Mouse (Mus musculus) left cerebral cortex, postnatal 14 days (tissue): ENCODE measurements at regions not wholly inside any gene's neighbourhood (a gene's known extent, or its start where the extent isn't known, plus 50 kb on each side); places are given as distances from the start of the nearest gene placed in this dataset.
A peak's percentile ranks its signal among the peaks of the same experiment; 100 is the strongest.

Experiments used
- DNase-seq, 2 experiments: peaks; one replicate each; pipeline ENCODE4 v3.0.0; 2021 to 2022; ENCODE audit warnings: low spot score in 2 of 2, mixed read lengths in 1 of 2
- intact Hi-C: fragments of 180-260 bp; cut with DNase I; formaldehyde crosslinking; loops from one replicate; pipeline ENCODE4 v1.15.1; 2025

DNA sequence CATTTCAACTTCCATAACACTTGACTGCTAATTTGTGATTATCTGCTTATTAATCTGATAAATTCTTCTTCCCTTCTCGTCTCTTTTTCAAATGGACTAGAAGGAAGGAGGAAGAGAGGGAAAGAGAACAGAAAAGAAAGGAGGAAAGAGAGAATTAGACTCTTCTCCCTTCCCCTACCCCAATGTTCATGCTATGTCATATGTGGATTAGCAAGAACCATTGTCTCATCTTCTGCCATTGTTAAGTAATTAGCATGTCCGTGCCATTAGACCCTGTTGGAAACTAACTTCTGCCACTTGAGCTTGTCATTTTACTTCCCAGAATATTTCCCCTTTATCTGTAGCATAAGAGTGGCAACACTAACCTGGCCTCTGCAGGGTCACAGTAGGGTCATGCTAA, 78.8 kb upstream of the Serbp1 start:
- intact Hi-C loops: loop anchor here (2.0 to 5.0 kb wide), 2 partner anchors 122 to 194 kb away; partner anchors contain the start of gene Gadd45a
- no peak for DNase-seq

DNA sequence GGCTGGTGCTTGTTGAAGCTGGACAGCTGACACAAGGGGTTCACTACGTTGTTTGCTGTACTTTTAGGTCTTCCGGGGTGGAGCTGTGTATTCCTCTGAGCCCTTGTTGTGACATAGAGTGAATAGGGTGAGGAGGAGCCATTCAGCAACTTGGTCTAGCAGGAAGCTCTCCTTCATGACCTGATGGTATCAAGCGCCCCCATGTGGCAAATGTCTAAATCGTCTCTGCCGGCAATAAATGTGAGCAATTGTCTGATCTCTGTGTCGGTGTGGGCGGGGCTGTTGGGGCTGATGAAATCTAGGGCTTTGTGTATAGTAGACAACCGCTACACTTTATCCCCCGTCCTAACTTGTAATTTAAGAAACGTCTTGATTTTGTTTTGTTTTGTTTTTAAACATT, 79.2 kb upstream of the Serbp1 start:
- intact Hi-C loops: loop anchor here (2.0 to 5.0 kb wide), 2 partner anchors 121 to 194 kb away; partner anchors contain the start of gene Gadd45a
- DNase-seq: peak; percentile 90

DNA sequence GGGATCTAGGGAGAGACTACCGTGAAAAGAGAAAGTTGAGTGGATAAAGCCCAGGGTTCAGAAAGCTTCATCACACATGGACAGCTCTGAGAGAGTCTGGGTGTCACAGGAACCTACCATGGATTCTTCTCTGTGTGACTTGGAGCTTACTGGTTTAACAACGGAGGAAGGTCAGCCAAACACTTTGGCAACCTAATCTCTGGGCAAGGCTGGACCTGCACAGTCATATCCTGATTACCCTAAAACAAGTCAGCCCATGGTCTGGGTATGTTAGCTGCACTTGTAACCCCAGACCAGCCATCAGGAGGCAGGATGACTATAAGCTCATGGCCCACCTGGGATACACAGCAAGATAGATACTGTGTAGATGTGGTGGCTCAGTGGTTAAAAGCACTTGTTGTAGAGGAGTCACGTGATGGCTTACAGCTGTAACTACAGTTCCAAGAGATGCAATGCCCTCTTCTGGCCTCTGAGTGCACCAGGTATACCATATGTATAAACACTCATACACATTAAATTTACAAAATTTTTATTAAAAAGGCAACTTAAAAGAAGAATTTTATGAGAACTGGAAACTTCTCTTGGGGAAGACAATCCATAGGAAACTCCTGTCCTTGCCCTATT, 85.0 kb upstream of the Serbp1 start:
- intact Hi-C loops: no loop called here
- no peak for DNase-seq

DNA sequence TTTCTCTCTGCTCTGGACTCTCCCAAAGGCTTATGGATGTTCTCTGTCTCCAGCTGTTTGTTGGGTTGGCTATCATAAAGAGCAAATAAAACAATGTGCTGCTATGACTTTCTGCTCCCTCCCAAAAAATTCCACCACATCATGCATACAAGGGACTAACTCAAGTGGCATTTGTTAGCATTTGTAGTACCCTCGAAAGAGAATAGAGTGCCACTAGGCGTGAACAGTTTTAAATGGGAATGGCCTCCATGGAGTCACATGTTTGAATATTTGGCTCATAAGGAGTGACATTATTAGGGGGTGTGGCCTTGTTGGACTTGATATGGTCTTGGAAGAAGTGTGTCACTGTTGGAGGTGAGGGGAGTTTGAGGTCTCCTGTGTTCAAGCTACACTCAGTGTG, 86.5 kb upstream of the Serbp1 start:
- intact Hi-C loops: no loop called here
- no peak for DNase-seq

DNA sequence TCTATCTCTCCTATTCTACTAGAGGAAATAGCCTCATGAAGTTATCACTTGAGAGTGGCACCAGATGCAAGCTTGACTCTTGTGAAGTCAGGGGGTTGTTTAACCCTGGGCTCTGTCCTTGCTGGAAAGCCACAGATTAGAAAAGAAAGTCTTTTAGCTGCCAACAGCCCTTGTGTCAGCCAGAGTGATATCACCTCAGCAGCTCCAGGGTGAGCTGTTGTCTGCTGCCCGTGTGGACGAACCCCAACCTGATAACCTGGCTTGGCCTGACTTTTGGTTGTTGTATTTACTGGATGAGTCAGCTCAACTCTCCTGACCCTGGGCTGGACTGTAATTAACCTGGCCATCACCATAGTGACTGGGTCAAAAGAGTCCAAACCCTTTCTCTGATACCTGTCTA, 88.6 kb upstream of the Serbp1 start:
- DNase-seq: no peak
- intact Hi-C loops: no loop called here

DNA sequence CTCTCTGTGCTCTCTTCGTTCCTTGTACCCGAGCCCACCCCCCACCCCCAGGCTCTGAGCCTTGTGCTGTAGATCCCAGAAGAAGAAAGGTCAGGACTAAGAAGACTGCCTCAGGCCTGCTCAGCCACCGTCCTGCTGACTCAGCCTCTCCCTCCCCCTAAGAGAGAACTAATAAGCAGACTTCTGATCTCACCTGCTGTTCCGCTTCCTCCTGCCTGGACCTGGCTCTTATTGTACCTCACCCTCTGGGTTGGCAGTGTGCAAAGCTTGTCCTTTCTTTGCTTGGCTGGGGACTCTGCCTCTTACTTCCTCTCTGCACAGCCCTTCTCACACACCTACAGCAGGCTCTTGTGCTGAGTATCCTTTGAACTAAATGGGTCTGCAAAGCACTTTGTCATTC, 91.3 kb upstream of the Serbp1 start:
- intact Hi-C loops: no loop called here
- DNase-seq: no peak

DNA sequence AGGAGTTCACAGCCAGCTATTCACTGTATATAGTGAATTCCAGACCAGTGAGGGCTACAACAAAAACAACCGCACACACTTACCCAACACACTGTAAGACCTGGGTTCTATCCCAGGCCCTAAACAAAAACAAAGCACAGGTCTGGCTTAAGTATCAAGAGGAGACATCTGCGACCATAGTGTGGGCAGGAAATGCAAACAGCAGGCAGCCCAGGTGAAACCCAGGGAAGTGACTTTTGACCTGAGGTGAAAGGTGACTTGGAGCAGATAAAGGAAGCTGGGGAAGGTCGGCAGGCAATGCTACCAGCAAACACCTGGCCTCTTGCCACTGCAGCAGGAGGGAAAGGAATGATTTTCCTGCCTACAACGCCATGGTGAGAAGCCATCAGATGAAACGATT, 92.0 kb upstream of the Serbp1 start:
- intact Hi-C loops: no loop called here
- DNase-seq: no peak

DNA sequence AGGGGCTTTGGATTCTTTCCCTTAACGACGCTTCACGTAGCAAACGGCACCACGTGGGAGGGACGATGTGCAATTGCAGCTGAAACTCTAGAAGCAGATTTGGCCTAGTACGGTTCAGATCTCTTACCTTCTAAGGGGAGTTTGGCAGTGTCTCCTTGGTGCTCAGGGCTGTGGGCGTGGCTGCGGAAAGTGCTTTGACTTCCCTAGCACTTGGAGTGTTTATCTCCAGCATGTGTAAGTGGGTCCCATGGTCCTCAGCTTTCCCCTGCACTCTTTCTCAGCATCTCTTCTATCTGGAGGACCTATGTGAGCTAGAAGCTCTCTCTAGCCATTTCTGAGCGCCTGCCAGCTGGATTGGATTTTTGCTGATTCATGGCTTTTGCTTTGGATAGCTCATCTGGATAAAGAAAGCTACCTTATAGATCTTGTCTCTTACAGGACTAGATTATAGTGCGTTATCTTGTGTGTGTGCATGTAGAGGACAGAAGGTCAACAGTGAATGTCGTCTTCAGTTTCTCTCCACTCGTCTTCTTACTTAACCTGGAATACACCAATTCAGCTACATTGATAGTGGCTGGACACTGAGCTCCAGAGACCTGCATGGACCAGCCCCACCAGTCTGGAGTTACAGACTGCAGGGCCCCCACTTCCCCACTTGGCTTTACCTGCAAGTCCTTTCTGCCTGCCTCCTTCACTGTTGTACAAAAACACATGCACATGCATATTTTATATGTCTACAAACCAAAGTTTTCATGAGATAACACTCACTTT, 92.8 kb upstream of the Serbp1 start:
- no peak for DNase-seq
- intact Hi-C loops: loop anchor here (5.0 kb wide), 1 partner anchor 108 kb away; the partner anchor contains the start of gene Gadd45a

DNA sequence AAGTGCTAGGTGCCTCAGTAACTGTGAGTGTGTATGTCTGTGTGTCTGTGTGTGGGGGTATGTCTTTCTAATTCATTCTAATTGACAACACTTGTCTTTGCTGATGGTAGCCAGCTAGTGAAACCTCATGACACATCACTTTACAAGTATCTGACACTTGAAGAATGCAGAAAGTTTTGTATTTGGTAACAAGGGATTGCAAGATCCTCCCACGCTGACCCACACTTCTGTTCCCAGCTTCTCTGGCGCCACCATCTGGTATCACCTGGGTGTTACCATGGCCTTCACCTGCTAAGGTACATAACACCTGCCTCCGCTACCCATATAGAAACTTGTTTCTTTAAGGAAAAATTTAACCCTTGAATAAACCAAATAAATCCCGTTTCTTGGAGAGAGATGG, 95.8 kb upstream of the Serbp1 start:
- DNase-seq: peak in 1 of 2 experiments; percentile 34
- intact Hi-C loops: loop anchor here (5.0 kb wide), 1 partner anchor 105 kb away; the partner anchor contains the start of gene Gadd45a

DNA sequence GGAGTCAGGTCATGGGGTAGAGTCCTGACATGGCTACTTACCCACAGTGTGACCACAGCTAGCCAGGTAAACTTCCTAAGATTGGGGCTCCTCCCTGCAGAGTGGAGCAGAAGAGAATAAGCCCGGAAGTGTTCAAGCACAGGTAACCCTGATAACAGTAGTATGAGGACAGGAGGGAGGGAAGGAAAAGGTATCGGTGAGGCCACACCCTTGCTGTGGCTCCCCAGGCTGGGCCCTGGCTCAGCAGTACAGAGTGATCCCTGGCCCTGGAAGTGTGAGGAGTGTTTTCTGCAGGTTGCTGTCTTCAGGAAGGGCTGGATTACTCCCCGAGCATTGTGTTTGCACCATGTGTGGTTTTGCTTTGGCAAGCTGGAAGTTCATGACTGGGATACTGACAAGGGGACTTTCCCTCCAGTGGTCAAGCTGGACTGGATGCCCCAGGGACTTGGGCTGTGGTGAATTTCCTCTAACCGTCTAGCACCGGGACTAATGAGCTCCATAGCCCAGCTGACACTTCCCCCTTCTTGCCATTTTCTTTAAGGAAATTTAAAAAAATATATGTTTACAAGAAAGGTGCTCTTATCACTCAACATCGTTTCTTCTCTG, 97.2 kb upstream of the Serbp1 start:
- intact Hi-C loops: loop anchor here (5.0 kb wide), 1 partner anchor 103 kb away; the partner anchor contains the start of gene Gadd45a
- no peak for DNase-seq

DNA sequence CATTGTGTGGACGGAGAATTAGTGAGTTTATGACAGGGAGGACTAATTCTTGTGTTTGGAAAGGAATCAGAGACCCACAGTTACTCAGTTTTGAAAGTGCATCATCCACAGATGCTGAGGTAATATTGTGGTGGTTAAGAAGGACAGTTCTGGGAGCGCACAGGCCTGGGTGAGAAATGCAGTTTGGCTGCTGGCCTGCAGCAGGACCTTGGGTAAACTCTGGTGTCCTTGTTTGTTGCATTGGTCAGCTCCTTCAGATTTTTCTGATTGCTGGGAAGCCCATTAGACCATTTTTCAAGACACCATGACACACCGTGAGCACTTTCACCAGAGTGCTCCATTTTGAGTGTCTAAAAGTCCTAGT, 99.0 kb upstream of the Serbp1 start:
- intact Hi-C loops: no loop called here
- DNase-seq: no peak

DNA sequence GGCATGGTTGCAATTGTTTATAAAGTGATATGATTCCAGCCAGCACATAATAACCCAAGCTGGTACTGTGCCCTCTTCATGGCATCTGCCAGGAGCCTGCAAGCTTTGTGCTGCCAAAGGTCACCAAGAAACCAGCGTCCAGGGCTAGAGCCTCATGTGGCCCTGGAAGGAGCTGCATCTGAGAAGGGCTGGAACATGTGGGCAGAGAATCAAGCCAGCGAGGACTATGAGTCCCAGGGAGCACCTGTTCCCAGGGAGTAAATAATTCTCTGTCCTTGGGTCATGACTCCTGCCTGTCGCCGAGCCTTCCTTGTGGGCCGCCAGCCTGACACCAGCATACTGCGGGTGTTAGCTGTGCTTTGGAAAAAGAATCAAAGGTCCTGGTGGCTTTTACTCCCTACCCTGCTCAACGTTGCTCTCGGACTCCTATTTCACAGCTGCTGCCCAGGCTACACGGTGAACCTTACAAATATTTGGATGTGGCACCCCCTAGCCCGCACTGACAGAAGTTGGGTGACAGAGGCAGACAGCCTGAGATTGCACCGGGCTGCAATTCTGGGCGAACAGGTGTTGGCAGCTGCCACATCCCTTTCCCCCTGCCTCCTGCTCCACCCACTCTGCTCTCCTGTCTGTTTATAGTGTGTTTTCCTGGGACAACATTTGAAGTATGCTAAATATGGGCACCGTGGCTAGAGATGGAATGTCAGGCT, 99.5 kb upstream of the Serbp1 start:
- intact Hi-C loops: no loop called here
- DNase-seq: no peak

DNA sequence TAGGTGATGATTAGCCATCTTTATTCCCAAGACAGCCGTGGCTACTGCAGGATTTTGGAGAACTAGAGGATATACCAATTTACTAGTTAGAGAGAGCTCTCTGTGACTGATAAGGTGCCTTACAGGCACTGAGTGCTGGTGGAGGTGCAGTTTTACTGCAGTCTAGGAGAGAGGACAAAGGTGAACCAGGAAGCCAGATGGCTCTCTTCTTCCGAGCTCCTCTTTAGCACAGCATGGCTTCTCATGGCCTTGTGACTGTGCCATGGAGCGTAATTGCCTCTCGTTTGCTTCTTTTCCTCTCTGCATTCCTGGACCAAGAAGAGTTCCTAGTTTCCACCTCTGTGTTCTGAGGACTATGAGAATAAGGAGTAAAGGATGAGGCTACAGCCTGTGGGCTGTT, 100.2 kb upstream of the Gadd45a start:
- DNase-seq: no peak
- intact Hi-C loops: no loop called here

DNA sequence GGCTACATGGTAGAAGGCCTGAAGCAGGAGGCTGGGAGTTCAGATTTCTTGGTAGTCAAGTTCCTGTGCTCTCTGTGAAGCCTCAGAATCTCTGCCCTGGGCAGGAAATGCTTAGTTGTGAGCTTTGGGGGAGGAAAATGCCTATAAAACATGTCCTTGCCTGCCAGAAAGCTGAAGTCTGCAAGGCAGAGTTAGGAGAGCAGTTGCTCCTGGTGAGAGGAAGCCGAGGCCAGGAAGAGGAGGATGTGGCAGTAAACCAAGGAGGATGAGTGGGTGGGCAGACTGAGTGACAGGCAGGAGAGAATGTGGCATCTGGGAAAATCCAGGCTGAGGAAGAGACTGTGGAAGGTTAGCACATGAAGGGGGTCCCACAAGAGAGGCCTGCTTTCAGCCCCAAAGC, 97.7 kb upstream of the Gadd45a start:
- DNase-seq: peak in 1 of 2 experiments; percentile 18
- intact Hi-C loops: no loop called here

DNA sequence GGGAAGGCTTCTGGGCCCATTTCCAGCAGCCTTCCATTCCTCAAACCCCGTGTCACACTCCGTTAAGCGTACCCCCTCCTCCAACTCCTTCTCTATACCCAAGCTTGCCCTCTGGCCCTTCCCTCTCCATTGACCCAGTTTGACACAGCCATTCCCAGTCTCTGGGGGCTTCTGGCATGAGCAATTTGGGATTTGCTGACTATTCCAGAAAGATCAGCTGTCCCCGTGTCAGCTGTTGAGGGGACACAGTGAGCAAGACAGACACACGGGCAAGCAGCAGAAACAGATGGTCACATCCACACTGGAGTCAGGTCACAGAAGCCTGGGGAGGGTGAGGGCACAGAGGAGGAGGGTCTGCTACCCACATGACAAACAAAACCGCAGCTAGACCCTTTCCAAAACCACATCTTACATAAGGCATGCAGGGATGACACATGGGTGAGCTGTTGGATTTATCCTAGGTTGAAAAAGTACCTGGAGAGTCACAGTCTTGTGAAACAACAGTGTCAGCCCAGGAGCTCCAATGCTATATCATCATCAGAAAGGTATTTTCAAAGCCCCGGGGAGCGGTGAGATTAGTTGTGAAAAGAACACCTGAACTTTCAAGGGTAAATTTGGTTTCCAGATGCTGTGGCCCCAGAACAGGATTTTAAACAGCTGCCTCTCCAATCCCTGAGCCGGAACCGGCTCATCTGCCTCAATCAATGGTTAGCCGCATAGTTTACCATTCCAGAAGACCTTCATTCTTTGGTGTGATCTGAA, 93.5 kb upstream of the Gadd45a start:
- no peak for DNase-seq
- intact Hi-C loops: no loop called here

DNA sequence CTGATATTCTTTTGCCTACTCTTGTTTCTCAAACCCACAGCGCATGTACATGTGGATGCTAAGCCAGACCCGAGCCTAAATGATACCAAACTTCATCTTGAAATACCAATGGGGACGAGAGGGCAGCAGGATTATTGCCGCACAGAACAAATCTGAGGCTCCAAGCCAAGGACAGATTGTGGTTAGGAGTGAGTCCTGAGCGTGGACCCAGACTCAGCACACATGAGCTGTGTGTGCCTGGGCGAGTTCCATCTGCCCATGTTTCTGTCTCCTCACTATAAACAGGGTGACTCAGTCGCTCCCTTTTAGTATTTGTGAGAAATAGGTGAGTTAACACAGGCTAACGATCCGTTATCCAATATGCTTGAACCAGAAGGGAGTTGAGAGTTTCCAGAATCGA, 92.4 kb upstream of the Gadd45a start:
- no peak for DNase-seq
- intact Hi-C loops: no loop called here

DNA sequence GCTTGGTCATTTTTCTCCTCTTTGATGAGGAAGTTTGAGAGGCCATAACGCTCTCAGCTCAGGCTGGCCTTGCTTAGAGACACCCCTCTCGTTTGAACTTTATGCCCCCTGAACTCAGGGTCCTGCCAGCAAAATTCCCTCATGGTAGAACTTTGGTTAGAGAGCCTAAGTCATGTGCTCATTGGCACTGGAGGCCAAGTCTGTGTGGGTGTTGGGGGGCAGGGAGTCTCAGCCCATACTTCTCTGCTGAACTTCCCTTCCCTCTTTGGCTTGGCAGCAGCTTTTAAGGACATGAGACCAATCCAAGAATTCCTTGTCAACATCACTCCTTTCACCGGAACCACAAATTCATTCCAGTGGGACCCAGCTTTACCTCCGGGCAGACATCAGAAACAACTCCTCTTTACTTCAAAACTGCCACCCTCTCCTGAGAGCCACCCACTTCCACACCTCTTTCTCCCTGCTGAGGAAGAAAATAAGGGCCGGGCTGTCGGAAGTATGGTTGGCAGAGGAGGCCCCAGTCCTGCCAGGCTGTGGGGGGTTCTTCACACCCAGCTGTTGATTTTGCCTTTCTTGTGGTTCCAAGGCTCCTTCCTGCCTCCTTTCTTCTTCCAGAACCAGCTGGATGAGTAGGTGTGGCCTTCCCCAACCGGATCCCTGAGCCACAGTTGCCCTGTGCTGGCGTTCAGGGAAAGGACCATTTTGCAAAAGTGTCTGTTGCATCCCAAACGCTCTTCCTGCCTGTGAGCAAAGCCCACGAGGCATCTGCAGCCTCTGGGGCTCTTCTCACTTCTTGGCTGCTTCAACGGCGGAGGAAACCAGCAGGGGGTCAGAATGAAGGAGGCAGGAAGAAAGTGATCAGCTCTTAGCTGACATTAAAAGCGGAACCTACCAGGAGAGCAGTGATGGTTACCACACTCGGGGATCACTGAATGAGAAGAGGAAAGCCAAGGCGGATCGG, 91.5 kb upstream of the Gadd45a start:
- intact Hi-C loops: no loop called here
- no peak for DNase-seq

DNA sequence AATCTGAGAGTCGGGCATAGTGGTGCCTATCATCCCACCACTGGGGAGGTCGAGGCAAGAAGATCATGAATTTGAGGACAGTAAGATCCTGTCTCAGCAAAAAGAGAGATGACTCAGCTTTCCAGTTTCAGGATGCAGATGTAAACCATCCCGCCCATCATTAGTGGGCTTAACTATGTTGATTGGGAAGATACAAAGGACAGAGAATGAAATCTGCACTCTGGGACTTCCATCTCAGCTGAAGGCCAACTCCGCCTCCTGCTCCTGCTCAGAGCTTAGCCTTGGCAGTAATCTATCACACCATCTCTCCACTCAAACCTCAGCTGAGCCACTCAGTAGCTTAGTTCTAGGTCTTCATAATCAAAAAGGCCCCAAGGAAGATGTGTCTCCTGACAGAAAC, 90.5 kb upstream of the Gadd45a start:
- intact Hi-C loops: no loop called here
- no peak for DNase-seq
